Mouse (Mus musculus) erythroid progenitor cell, adult 5-6 weeks (primary cell): ENCODE data around the gene Vars. TPM values are rescaled to one million over a fixed set of nuclear protein-coding genes. Genes with fewer than 3 reads are reported as not detected.
A peak's percentile ranks its signal among the peaks of the same experiment; 100 is the strongest.
"Not testable (repeated sequence)": the region's sequence is repeated elsewhere in the genome, so short reads cannot be mapped to it uniquely, and the experiment has no call there.

Experiments used
- ATAC-seq: replicated peaks from 2 replicates; pipeline ENCODE4 v1.8.0; 2016; ENCODE audit warnings: moderate number of reproducible peaks, mild to moderate bottlenecking, moderate TSS enrichment, inconsistent platforms; ENCODE audit not compliant: poor library complexity, low FRiP score, severe bottlenecking
- total RNA-seq, 2 experiments: library from RNA; stranded (forward) in 1 of 2; stranded (reverse) in 1 of 2; fragments of 150-400 nt in 1 of 2; fragments of 186-747, 209-891 nt in 1 of 2; gene quantifications; 2 replicates each; pipeline versions ENCODE4 v1.2.3 to v1.2.4; 2015 to 2017; ENCODE audit warnings: low replicate concordance in 2 of 2

The Vars gene
- total RNA-seq, 2 experiments from 2014 or later: 156 to 198 TPM

GRCm38 (mm10) chr17:35021163-35021808, 20.5 kb downstream of the Vars start:
- peak; percentile 71 for ATAC-seq

- no peak for ATAC-seq
Measured at GRCm38 (mm10) chr17:35021842-35022477, 21.2 kb downstream of the Vars start.

DNA sequence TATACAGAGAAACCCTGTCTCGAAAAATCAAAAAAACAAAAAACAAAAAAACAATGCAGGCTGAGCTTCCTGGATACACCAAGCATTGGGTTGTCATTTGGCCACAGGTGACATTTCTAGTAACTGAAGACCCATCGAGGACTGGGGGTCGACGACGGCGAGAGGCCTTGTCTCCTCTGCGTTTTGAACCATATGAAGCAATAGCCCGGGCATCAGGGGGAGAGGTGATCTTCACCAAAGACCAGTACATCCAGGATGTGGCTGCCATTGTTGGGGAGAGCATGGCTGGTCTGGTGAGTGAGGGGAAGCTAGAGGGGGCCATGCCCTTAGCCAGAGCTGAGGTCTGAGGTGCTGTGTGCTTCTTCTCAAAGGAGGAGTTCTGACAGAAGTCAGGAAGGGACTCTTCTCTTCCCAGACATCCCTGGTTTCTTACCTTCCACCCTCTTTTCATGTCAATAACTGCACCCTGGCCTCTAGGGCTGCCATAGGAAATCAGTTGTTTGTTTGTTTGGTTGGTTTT, 21.8 kb downstream of the Vars start:
- no peak for ATAC-seq

- no peak for ATAC-seq
Measured at GRCm38 (mm10) chr17:35023221-35023620, 22.4 kb downstream of the Vars start.

- ATAC-seq: no peak
Measured at GRCm38 (mm10) chr17:35023756-35024155, 23.0 kb downstream of the Vars start.

DNA sequence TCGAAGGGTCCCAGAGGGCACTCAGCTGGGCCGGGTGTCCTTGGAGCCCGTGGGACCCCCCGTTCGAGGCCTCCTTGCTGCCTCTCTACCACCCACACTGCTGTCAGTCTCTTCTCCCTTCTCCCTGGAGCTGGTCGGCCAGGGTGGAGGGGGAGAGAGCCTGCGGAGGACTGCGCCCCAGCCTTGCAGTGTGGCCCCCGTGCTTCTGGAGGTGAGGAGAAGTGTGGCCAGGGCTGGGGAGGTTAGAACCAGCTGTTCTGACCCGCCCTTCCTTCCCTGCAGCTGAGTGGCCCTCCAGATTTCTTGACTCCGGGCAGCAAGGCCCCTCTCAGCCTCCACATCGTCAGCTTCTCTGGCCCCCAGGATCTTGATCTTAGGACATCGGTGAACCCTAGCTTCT, 23.5 kb downstream of the Vars start:
- no peak for ATAC-seq

DNA sequence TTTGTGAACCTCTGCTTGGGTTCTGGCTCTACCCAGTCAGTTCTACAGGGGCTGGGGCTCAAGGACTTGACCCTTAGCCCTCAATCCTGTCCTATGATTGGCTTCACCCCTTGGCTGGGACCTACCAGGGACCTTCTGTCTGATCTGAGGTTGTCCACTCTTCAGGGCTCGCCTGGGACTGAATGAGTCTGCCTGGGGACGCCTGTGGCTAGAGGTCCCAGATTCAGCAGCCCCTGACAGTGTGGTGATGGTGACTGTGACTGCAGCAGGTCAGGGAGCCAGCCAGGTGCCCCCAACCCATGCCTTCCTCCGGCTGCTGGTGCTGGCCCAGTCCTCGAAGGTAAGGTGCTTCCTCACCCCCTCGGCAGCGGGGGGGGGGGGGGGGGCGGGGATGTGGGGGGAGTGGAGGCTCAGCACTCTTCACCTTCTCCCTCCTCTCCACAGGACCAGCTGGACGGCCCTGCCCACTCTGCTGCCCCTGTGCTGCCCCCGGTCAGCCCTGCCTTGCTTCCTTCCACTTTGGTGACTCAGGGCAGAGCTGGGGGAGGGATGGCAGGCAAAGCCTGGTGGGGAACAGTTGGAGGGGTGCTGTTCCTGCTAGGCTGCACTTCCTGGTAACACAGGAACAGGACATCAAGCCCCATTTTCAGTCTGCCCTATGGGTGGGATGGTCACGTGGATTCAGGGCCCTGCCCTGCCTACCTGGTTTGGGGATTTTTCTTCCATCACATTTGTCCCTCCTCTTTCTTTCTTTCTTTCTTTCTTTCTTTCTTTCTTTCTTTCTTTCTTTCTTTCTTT, 24.1 kb downstream of the Vars start:
- ATAC-seq: no peak

GRCm38 (mm10) chr17:35026206-35026605, 25.4 kb downstream of the Vars start:
- ATAC-seq: no peak

DNA sequence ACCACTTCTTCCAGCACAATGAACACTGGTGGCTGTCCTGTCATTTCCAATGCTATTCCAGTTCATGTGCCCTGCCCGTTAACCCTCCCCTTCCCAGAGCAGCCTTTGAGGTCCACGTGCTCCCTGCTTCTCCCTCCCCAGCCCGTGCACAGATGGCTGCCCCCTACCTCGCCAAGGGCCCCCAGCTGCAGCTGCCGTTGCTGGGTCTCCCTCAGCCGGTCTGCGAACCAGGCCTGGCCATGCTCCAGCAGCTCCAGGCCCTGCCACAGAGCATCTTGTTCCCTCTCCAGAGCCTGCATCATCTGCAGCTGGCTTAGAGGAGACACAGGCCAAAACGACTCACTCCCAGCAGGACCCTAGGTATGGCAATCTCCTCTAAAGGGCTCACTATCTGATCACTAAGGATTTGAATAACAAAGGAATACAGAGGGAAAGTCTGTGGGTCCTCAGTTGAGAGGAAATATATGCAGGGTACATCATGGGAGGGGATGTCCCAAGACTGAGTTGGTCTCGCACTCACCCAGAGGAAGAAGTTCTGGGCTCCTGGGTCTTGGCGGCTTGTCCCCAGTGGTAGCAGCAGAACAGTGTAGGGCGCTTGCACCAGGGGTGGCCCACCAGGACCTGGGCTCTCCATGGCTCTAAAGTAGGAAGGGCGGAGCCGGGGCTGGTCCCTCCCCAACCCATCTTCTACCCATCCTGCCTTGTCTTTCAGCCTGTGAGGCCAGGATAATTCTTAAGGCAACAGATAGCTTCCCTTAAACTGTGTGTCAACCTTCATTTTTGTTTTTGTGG, 26.7 kb downstream of the Vars start, which contains the start of gene Sapcd1:
Gene Sapcd1 (minus strand): TSS at position 740 of the 792 bp plus-strand sequence.
- no peak for ATAC-seq

DNA sequence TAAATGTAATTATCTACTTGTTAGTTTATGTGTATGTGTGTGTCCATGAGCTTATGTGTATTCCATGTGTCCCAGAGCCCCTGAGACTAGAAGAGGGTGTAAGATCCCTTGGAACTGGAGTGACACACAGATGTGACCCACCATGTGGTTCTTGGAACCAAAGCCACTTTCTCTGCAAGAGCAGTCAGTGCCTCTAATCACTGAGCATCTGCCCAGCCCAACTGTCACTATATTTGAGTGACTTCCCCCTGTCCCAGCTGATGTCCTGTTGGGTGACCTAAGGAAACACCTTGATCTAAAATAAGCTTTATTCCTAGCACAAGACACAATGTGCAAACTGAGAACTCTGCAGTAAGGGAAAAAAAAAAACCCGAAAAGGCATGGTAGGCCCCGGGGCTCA, 27.5 kb downstream of the Vars start:
- no peak for ATAC-seq

DNA sequence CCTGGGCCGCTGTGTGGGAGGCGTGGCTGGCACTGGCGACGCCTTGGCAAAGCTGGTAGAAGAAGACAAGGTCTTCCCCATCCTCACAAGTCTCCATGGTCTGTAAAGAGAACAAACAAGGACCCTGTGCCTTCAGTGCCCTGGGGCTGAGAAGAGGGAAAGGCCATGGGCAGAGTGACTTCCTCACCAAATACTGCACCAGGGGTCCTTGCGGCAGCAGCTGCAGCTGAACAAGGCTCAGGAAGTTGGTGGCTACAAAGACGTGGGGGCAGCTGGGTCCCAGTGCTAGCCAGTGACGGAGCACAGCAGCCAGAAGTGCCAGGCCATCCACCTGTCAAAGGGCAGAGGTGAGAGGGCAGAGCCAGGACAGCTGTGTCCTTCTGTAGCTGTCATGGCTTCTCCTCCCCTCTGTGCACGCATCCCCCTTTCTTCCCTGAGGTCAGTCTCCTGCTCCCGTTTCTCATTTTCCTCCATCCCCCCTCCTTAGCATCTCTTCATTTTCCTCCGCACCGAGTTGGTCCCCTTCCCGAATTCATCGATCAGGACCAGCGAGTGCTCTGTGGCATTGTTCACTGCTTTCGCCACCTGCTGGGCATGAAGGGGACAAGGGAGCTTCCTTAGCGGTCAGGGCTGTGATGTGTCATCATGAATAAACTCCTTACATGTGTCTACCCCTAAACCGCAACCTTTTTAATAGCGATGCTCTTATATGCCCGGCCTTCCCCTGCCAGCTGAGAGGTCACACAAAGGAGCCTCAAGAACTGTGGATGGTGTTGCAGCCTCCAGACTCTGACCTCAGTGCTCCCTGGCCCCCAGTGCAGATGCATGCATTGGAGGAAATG, 29.1 kb downstream of the Vars start:
- ATAC-seq: peak; percentile 40; the same call in 1 of the 2 replicates

- ATAC-seq: no peak
Measured at GRCm38 (mm10) chr17:35031272-35031671, 30.5 kb downstream of the Vars start.

DNA sequence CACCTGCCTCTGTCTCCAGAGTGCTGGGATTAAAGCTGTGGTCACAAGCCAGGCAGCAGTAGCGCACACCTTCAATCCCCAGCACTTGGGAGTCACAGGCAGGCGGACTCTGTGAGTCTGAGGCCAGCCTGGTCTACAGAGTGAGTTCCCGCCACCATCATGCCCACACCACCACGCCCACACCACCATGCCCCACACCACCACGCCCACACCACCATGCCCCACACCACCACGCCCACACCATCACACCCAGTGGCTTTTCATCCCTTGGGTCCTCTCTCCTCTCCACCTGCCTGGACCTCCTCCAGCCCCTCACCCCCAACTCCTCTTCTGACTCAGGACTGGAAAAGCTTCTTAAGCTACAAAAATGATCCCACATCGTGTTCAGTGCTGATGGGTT, 31.1 kb downstream of the Vars start:
- ATAC-seq: peak; percentile 76

DNA sequence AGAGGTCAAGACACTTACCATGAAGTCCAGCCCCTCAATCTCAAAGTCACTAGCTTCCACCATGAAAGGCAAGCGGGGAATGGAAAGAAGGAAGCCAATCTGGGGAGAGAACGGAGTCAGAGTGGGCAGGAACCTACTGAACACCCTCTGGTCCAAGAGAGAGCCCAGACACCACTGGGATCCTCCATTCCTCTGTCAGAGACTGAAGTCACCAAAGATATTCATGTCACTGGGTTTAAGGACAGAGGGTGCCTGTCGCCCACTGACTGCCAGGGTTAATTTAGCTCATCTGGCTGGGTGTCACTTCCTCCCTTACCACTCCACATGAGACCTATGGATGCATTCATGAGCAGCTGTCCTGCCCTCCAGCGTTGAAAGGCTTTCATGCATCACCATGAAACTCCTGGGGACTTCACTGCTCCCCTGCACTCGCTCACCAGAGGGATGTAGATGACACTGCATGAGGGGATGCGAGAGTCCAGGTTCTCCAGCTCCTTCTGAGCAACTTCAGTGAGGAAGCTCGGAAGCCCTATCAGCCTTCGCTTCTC, 31.6 kb downstream of the Vars start:
- no peak for ATAC-seq

- not testable (repeated sequence) for ATAC-seq
Measured at GRCm38 (mm10) chr17:35033703-35034102, 32.9 kb downstream of the Vars start.

DNA sequence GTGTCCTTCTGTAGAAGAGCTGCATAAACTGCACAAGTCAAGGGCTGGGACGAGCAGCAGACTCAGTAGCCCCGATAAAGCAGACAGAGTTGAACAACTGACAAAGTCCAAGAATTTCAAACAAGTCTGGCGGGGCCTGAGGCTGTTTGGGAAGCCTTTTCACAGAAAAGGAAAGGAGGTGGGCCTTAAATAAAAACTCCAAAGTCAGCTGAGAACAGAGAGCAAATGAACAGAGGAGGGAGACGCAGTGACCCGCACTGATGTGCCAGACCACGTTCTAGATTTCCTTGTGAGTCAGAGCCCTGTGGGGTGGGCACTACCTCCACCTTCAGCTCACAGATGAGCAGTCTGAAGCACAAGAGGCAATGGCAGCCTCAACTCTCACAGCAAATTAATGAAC, 34.1 kb downstream of the Vars start:
- ATAC-seq: no peak

DNA sequence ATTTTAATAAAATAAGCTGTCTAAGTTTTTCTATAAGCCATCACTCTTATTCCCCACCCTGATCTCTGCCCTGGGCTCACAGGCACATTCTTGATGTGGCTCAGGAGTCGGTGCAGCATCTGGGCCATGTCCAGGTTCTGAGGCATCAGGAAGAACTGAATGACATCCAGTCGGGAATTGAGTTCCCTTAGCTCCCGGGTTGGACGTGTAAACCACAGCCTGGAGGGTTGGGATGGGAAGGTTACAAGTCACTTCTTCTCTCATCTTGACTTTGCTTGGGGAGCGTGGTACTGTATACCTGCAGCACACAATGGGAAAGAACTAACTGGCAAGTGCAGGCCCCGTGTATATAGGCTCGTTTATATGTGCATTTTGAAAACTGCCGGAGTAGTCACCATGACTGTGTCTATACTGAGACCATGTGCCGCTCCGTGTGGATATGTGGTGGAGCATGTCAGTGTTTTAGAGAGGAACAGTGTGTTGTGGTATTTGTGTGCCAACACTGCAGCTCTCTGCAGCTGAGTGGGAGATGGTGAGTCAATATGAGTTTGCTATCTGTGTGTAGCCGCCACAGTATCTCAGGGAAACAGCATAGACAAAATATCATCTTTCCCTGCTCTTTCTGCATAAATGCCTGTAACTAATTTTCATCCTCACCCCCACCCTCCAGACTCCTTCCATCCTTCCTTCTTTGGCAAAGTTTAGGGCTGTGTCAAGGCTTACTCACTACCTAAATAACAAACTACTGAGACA, 38.5 kb downstream of the Vars start:
- no peak for ATAC-seq

DNA sequence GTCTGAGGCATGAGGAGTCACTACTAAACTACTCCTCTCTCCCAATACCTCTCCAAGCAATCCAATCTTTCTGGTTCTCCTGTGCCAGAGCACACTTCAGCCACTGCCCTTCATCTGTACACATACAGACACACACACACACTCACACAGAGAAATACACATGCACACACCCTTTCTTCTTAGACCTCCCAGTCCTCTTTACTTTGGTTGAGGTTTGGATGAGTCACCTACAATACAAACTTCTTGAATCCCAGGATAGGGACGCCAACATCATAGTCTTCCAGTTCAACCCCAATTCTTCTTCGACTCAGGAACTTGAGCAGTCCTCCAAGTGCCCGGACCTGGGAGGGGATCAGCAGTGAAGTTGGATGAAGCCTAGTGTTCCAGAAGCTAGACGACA, 43.0 kb downstream of the Vars start:
- ATAC-seq: no peak
